Comparison of ENCODE assay signal across 27 mouse cellular contexts in genomic region chrX:42450305-42450704, GRCm38 (mm10). TPM values are rescaled to one million over a fixed set of nuclear protein-coding genes. Genes with fewer than 3 reads are reported as not detected.
"Had no signal": no experiment of that assay in that cellular context is flagged by ENCODE, and none has a peak within 500 bp of the region (broad histone marks: within the 10 kb centered on the region; RNA-seq: fewer than 3 reads in every experiment).

No protein-coding gene starts in this region.

- H3K36me3 ChIP-seq: limb, embryonic 10.5 days; limb, embryonic 13.5 days; liver, embryonic 12.5 days; liver, embryonic 15.5 days; lung, embryonic 15.5 days; midbrain, embryonic 12.5 days; midbrain, embryonic 15.5 days; neural tube, embryonic 12.5 days; neural tube, embryonic 15.5 days had no signal

- ATAC-seq: liver, embryonic 12.5 days; midbrain, embryonic 15.5 days had no signal

- H3K27ac ChIP-seq: kidney, postnatal 0 days; layer of hippocampus, adult 2 months; limb, embryonic 10.5 days; limb, embryonic 13.5 days; liver, embryonic 12.5 days; liver, embryonic 15.5 days; lung, embryonic 15.5 days; midbrain, embryonic 12.5 days; midbrain, embryonic 15.5 days; neural tube, embryonic 12.5 days; neural tube, embryonic 15.5 days; stomach, postnatal 0 days had no signal

- H3K9ac ChIP-seq: limb, embryonic 13.5 days; liver, embryonic 12.5 days; liver, embryonic 15.5 days; lung, embryonic 15.5 days; midbrain, embryonic 12.5 days; midbrain, embryonic 15.5 days; neural tube, embryonic 12.5 days; neural tube, embryonic 15.5 days had no signal

- DNase-seq: kidney, postnatal 25 days; layer of hippocampus, adult 9-11 months; liver; lung, adult 18-20 months; lung, postnatal 10 days; lung, postnatal 36 days; right cerebral cortex, postnatal 4 days; thymus, adult 2 months; thymus, postnatal 14 days; thymus, postnatal 4 days had no signal

- H3K4me1 ChIP-seq: limb, embryonic 10.5 days; limb, embryonic 13.5 days; liver, embryonic 12.5 days; liver, embryonic 15.5 days; lung, embryonic 15.5 days; midbrain, embryonic 12.5 days; midbrain, embryonic 15.5 days; neural tube, embryonic 12.5 days; neural tube, embryonic 15.5 days had no signal

- H3K4me2 ChIP-seq: limb, embryonic 13.5 days; liver, embryonic 12.5 days; liver, embryonic 15.5 days; lung, embryonic 15.5 days; midbrain, embryonic 12.5 days; midbrain, embryonic 15.5 days; neural tube, embryonic 12.5 days; neural tube, embryonic 15.5 days had no signal

- H3K27me3 ChIP-seq: limb, embryonic 13.5 days; liver, embryonic 12.5 days; liver, embryonic 15.5 days; lung, embryonic 15.5 days; midbrain, embryonic 12.5 days; midbrain, embryonic 15.5 days; neural tube, embryonic 12.5 days; neural tube, embryonic 15.5 days had no signal

- H3K4me3 ChIP-seq: layer of hippocampus, adult 2 months; limb, embryonic 10.5 days; limb, embryonic 13.5 days; liver, embryonic 12.5 days; liver, embryonic 15.5 days; lung, embryonic 15.5 days; midbrain, embryonic 12.5 days; midbrain, embryonic 15.5 days; neural tube, embryonic 12.5 days; neural tube, embryonic 15.5 days had no signal

- H3K9me3 ChIP-seq: limb, embryonic 10.5 days; limb, embryonic 13.5 days; liver, embryonic 12.5 days; liver, embryonic 15.5 days; lung, embryonic 15.5 days; midbrain, embryonic 12.5 days; midbrain, embryonic 15.5 days; neural tube, embryonic 12.5 days; neural tube, embryonic 15.5 days had no signal

RNA-seq across cellular contexts. Expression of gene Tex13c2, which starts 39.2 kb away (rescaled TPM):
- total RNA-seq: left cerebral cortex, adult 18-20 months; left cerebral cortex, postnatal 25 days had no signal
- polyA plus RNA-seq: kidney, embryonic 14.5 days; kidney, postnatal 0 days; limb, embryonic 10.5 days; limb, embryonic 13.5 days; liver, embryonic 12.5 days; liver, embryonic 15.5 days; lung, embryonic 15.5 days; midbrain, embryonic 12.5 days; midbrain, embryonic 15.5 days; neural tube, embryonic 12.5 days; neural tube, embryonic 15.5 days; stomach, embryonic 14.5 days; stomach, postnatal 0 days had no signal

RNA-seq across cellular contexts. Expression of gene Sh2d1a, which starts 51.9 kb away (rescaled TPM):
- total RNA-seq: layer of hippocampus, adult 2 months; layer of hippocampus, postnatal 25 days; left cerebral cortex, adult 18-20 months; left cerebral cortex, postnatal 25 days had no signal
- polyA plus RNA-seq: liver, embryonic 12.5 days; liver, embryonic 15.5 days had no signal
